Mouse (Mus musculus) thymus, adult 2 months (tissue): Measurements from ENCODE around the gene Sh3kbp1.

Experiments
- CTCF ChIP-seq: fragments of 200-500 bp; IDR thresholded peaks from 2 replicates; pipeline ENCODE4 v1.5.1; 2012; ENCODE audit warnings: mild to moderate bottlenecking, control low read depth, low read length, moderate library complexity, borderline replicate concordance; ENCODE audit not compliant: control insufficient read depth, poor library complexity, insufficient read depth; ENCODE audit errors: extremely low read depth
- POLR2A ChIP-seq: fragments of 200-500 bp; IDR thresholded peaks from 2 replicates; pipeline ENCODE4 v1.6.1; 2012; ENCODE audit warnings: mild to moderate bottlenecking, low read length, control low read depth, moderate library complexity; ENCODE audit not compliant: control insufficient read depth, poor library complexity, insufficient read depth; ENCODE audit errors: extremely low read depth

GRCm38 (mm10) chrX:159627588-159628566 is 805 bp downstream of the Sh3kbp1 start:
- TF ChIP-seq CTCF (no peak; the same call in 1 of the 2 replicates), POLR2A (no peak)
